Mouse (Mus musculus) bone marrow macrophage, adult 2 months (primary cell): ENCODE measurements at regions not wholly inside any gene's neighbourhood (a gene's known extent, or its start where the extent isn't known, plus 50 kb on each side); places are given as distances from the start of the nearest gene placed in this dataset.

Experiments used
- H3K27ac ChIP-seq: 2 replicates; pipeline ENCODE4 v1.5.1; 2012; ENCODE audit warnings: low read depth, low read length; ENCODE audit not compliant: insufficient read depth
- H3K4me1 ChIP-seq: 2 replicates; pipeline ENCODE4 v1.6.1; 2012; ENCODE audit warnings: low read length; ENCODE audit not compliant: control insufficient read depth, insufficient read depth
- H3K4me3 ChIP-seq: 2 replicates; pipeline ENCODE4 v1.5.1; 2012; ENCODE audit warnings: mild to moderate bottlenecking, low read length, moderate library complexity; ENCODE audit not compliant: insufficient read depth
- CTCF ChIP-seq: IDR thresholded peaks from 2 replicates; pipeline ENCODE4 v1.5.1; 2012; ENCODE audit warnings: low read depth, mild to moderate bottlenecking, low read length, moderate library complexity
- POLR2A ChIP-seq: IDR thresholded peaks from 2 replicates; pipeline ENCODE4 v1.6.1; 2012; ENCODE audit warnings: mild to moderate bottlenecking, low read depth, low read length, borderline replicate concordance

- H3K4me1 ChIP-seq, result no peaks in the 10 kb centered on the region
- no peak overlapping the region for H3K27ac ChIP-seq
- H3K4me3 ChIP-seq, result no peak overlapping the region
- TF ChIP-seq POLR2A, result no peak
- TF ChIP-seq CTCF, result no peak
These were observed 271.5 kb upstream of the Slc24a2 start for GRCm38 (mm10) chr4:87501791-87502190.

- Histone ChIP-seq H3K27ac (no peak overlapping the region), H3K4me1 (no peaks in the 10 kb centered on the region), H3K4me3 (no peak overlapping the region)
- TF ChIP-seq POLR2A (no peak), CTCF (no peak)
These were observed 270.2 kb upstream of the Slc24a2 start for GRCm38 (mm10) chr4:87500441-87500840.

- TF ChIP-seq CTCF (no peak), POLR2A (no peak)
- no peak overlapping the region for H3K27ac ChIP-seq
- peaks cover 2% of the 10 kb centered on the region; the same call in 1 of the 2 replicates for H3K4me1 ChIP-seq
- H3K4me3 ChIP-seq, result no peak overlapping the region
These were observed 257.5 kb upstream of the Slc24a2 start for GRCm38 (mm10) chr4:87487798-87488197.

- H3K4me3 ChIP-seq, result no peak overlapping the region
- no peak overlapping the region for H3K27ac ChIP-seq
- TF ChIP-seq CTCF, result no peak
- TF ChIP-seq POLR2A, result no peak
- H3K4me1 ChIP-seq, result no peaks in the 10 kb centered on the region
These were observed 245.3 kb upstream of the Slc24a2 start for GRCm38 (mm10) chr4:87475537-87475936.

- no peak overlapping the region for H3K27ac ChIP-seq
These were observed 243.2 kb upstream of the Slc24a2 start for GRCm38 (mm10) chr4:87473331-87474039.

GRCm38 (mm10) chr4:87472787-87473186 is 242.5 kb upstream of the Slc24a2 start:
- TF ChIP-seq CTCF, result no peak
- TF ChIP-seq POLR2A, result no peak
- no peaks in the 10 kb centered on the region for H3K4me1 ChIP-seq
- no peak overlapping the region for H3K27ac ChIP-seq
- no peak overlapping the region for H3K4me3 ChIP-seq

More at GRCm38 (mm10) chr4:87473331-87474039, 243.2 kb upstream of the Slc24a2 start:
- Histone ChIP-seq H3K4me1 (no peaks in the 10 kb centered on the region), H3K4me3 (no peak overlapping the region)
- no peak for TF ChIP-seq CTCF

GRCm38 (mm10) chr4:87471385-87471784 is 241.1 kb upstream of the Slc24a2 start:
- Histone ChIP-seq H3K27ac (no peak overlapping the region), H3K4me3 (no peak overlapping the region), H3K4me1 (no peaks in the 10 kb centered on the region)
- TF ChIP-seq CTCF (no peak), POLR2A (no peak)

- no peak overlapping the region for H3K4me3 ChIP-seq
- H3K4me1 ChIP-seq, result no peaks in the 10 kb centered on the region
- TF ChIP-seq POLR2A, result no peak
- TF ChIP-seq CTCF, result no peak
- H3K27ac ChIP-seq, result no peak overlapping the region
These were observed 237.3 kb upstream of the Slc24a2 start for GRCm38 (mm10) chr4:87467600-87467999.

GRCm38 (mm10) chr4:87467018-87467417 is 236.7 kb upstream of the Slc24a2 start:
- Histone ChIP-seq H3K27ac (no peak overlapping the region), H3K4me3 (no peak overlapping the region), H3K4me1 (no peaks in the 10 kb centered on the region)
- TF ChIP-seq CTCF (no peak), POLR2A (no peak)

- H3K4me1 ChIP-seq, result no peaks in the 10 kb centered on the region
- no peak overlapping the region for H3K27ac ChIP-seq
- H3K4me3 ChIP-seq, result no peak overlapping the region
- TF ChIP-seq CTCF (no peak), POLR2A (no peak)
These were observed 231.1 kb upstream of the Slc24a2 start for GRCm38 (mm10) chr4:87461181-87461912.
